Mouse (Mus musculus): Measurements from ENCODE around the gene Olfr68.
"Not testable (repeated sequence)": the region's sequence is repeated elsewhere in the genome, so short reads cannot be mapped to it uniquely, and the experiment has no call there.

The Olfr68 gene

GRCm38 (mm10) chr7:103779598-103779997, at the start of gene Olfr68:
Gene Olfr68, minus strand, starts transcription at chr7:103779698.
- no peak for DNase-seq (ENCODE audit: extremely low spot score, low spot score)

- no peak for DNase-seq (ENCODE audit: extremely low spot score, low spot score)
These were observed 48.3 kb upstream of the Olfr68 start, which contains the start of gene Hbb-bs for GRCm38 (mm10) chr7:103827808-103828207. Gene Hbb-bs, minus strand, starts transcription at chr7:103828096.

GRCm38 (mm10) chr7:103827139-103827538, 47.6 kb upstream of the Olfr68 start:
- DNase-seq (ENCODE audit: extremely low spot score, low spot score): not testable (repeated sequence)

GRCm38 (mm10) chr7:103826255-103826887, 46.9 kb upstream of the Olfr68 start:
- no peak for DNase-seq (ENCODE audit: extremely low spot score, low spot score)

- DNase-seq (ENCODE audit: extremely low spot score, low spot score): no peak
These were observed 46.2 kb upstream of the Olfr68 start for GRCm38 (mm10) chr7:103825536-103826254.

- DNase-seq (ENCODE audit: extremely low spot score, low spot score): no peak
These were observed 45.1 kb upstream of the Olfr68 start for GRCm38 (mm10) chr7:103824597-103824996.

GRCm38 (mm10) chr7:103815085-103815484, 35.6 kb upstream of the Olfr68 start:
- DNase-seq (ENCODE audit: extremely low spot score, low spot score): not testable (repeated sequence)

- DNase-seq (ENCODE audit: extremely low spot score, low spot score): no peak
These were observed 34.3 kb upstream of the Olfr68 start, which contains the start of gene Hbb-bt for GRCm38 (mm10) chr7:103813766-103814165. Gene Hbb-bt, minus strand, starts transcription at chr7:103813996.

- not testable (repeated sequence) for DNase-seq (ENCODE audit: extremely low spot score, low spot score)
These were observed 33.7 kb upstream of the Olfr68 start for GRCm38 (mm10) chr7:103813152-103813551.

- no peak for DNase-seq (ENCODE audit: extremely low spot score, low spot score)
These were observed 32.7 kb upstream of the Olfr68 start for GRCm38 (mm10) chr7:103812174-103812573.

GRCm38 (mm10) chr7:103811223-103811845, 31.8 kb upstream of the Olfr68 start:
- no peak for DNase-seq (ENCODE audit: extremely low spot score, low spot score)

- DNase-seq (ENCODE audit: extremely low spot score, low spot score): no peak
These were observed 31.2 kb upstream of the Olfr68 start for GRCm38 (mm10) chr7:103810746-103811145.

- DNase-seq (ENCODE audit: extremely low spot score, low spot score): no peak
These were observed 30.8 kb upstream of the Olfr68 start for GRCm38 (mm10) chr7:103810296-103810695.

- no peak for DNase-seq (ENCODE audit: extremely low spot score, low spot score)
These were observed 30.3 kb upstream of the Olfr68 start for GRCm38 (mm10) chr7:103809801-103810155.

- no peak for DNase-seq (ENCODE audit: extremely low spot score, low spot score)
These were observed 29.7 kb upstream of the Olfr68 start for GRCm38 (mm10) chr7:103808971-103809800.

- DNase-seq (ENCODE audit: extremely low spot score, low spot score): not testable (repeated sequence)
These were observed 28.6 kb upstream of the Olfr68 start for GRCm38 (mm10) chr7:103808120-103808519.

GRCm38 (mm10) chr7:103806856-103807255, 27.4 kb upstream of the Olfr68 start:
- peak; percentile 14 for DNase-seq (ENCODE audit: extremely low spot score, low spot score)

- DNase-seq (ENCODE audit: extremely low spot score, low spot score): no peak
These were observed 13.3 kb upstream of the Olfr68 start for GRCm38 (mm10) chr7:103792669-103793388.

GRCm38 (mm10) chr7:103791721-103792120, 12.2 kb upstream of the Olfr68 start, which contains the start of gene Olfr67:
Gene Olfr67, minus strand, starts transcription at chr7:103791821.
- no peak for DNase-seq (ENCODE audit: extremely low spot score, low spot score)

- DNase-seq (ENCODE audit: extremely low spot score, low spot score): not testable (repeated sequence)
These were observed 1.8 kb downstream of the Olfr68 start for GRCm38 (mm10) chr7:103777652-103778051.

GRCm38 (mm10) chr7:103771494-103771893, 8.0 kb downstream of the Olfr68 start, which contains the start of gene Olfr69:
Gene Olfr69, minus strand, starts transcription at chr7:103771594.
- no peak for DNase-seq (ENCODE audit: extremely low spot score, low spot score)
